Mouse (Mus musculus) left cerebral cortex, adult 11 months (tissue): ENCODE measurements at regions not wholly inside any gene's neighbourhood (a gene's known extent, or its start where the extent isn't known, plus 50 kb on each side); places are given as distances from the start of the nearest gene placed in this dataset.
"Not testable (repeated sequence)": the region's sequence is repeated elsewhere in the genome, so short reads cannot be mapped to it uniquely, and the experiment has no call there.

Experiments used
- DNase-seq: peaks from one replicate; pipeline ENCODE4 v3.0.0; 2022; ENCODE audit warnings: low spot score

DNA sequence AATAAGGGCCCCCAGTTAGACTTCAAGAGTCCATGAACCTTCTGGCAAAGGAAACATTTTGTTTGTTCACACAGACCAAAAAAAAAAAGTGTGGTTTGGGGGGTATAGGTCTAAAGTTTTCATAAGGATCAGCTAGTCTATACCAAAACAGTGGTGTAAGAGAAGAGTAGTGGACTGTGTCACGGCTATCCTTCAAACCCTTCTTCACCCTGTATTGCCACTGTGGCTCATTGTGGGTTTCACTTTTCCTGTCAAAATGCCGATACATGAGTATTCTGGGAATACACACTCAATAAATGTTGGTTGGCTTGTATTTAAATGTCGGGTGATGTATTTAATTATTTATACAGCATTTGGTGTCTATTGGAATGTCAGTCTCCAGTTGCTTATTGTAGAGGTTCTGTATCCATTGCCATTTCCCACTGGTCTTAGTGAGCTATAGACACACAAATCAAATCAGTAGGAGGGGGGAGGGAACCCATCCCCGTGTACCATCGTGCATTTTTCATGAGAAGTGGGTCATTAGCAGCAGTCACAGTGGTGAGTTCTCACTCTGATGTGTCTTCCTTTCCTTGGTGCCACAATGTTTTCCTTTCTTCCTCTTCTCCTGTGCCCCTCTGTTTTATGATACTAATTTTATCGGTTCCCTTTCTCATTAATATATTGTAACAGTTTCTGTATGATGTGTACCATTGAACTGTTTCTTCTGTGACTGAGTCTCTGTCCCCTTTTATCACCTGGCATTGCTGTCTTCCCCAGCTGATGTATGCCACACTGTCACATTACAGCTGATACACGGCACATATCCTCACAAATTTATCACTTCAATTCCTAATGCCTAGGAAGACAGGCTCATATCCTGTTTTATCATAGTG is 187.8 kb upstream of the Tsc22d2 start:
- DNase-seq = no peak

DNA sequence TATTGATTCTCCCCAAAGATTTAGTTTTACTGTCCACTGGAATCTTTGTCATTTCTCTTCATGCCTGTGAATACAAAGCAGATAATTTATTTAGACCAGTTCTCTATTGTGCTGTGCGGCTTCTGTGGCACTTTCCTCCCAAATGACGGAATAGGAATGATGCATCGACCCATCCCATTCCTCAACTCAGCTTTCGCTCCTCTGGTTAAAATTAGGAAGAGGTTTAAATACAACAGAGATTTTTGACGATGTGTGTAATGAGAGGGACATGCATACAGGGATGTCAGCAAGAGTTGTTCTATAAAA is 187.2 kb upstream of the Tsc22d2 start:
- DNase-seq = no peak

DNA sequence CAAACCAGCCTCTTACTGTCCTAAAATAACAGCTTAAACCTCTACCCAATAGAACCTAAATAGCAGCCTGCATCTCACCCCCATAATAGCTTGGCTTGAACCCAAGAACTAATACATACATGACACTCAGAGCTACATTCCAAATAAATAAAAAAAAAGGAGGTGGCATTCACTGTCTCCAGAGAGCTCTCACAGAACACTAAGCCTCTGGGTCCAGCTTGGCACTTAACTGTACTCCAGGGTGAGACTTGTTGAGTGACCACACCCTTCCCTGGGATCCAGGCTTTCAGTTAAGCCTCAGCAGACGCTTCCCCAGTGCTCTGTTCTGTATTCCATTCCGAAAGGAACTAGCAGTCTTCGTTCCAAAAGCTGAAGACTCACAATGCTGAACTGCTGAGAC is 186.3 kb upstream of the Tsc22d2 start:
- no peak for DNase-seq

DNA sequence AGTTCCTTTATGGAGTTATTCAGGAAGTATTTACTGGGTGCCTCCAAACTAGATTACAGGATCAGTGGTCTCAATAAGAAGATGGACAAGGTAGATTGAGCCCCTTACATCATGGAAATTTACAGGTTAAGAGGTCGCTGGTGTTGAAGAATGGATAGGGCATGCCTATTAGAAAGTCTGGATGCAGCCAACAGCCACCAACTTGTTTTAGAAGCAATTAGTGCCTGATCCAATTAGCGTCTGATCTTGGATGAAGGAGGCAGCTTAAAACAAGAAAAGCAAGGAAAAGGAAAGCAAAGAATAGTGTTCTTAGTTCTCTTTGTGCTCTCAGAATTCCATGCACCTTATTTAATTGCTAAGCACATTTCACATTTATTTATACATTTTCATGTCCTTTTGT is 182.8 kb upstream of the Tsc22d2 start:
- no peak for DNase-seq

DNA sequence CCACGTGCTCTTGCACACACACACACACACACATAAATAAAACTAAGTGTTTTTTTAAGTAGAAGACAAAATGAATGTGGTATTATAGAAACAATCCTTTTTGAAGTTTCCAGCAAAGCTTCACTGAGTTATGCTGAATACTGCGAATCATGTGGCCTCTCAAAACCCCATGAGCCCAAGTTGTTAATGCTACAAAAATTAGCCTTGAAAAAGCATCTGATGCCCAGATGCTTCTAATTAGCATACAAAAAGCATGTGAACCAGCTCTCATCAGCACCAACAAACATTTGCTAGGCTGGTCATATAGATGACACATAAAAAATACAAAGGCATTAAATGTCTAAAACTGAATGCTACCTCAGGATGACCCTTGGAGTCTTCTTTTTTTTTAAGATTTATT is 181.2 kb upstream of the Tsc22d2 start:
- DNase-seq = no peak

DNA sequence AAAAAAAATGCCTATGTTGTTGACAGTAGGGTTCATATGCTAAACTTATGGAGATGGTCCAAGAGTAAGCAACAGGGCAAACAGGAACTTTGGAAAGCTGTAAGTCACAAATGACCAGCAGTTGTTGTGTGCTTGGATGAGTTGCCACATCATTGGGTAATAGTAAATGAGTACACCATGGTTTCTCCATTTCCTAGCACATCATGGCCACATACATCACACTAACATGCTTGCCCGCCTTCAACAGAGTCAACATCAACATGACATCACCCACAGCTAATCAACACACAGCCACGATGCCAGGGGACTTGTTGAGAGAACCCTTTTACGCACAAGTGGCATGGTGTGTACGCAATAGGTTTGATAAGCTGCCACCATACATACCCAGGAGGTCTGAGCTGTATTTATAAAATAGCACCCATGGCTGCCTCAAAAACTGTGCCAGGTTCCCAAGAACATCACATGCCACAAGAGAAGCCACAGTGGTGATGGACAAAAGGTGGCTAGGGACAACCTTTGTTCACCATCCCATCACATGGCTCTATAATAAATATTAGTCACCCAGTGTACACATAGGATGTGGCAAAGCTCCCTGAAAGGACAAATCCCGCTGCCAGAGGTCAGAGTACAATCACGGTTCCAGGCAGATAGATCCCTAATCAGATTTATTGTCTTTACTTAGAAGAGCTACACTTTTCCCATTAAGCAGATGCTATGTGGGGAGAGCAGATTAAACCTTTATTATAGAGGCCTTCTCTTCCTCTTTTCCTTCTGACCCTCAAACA is 179.5 kb upstream of the Tsc22d2 start:
- no peak for DNase-seq

DNA sequence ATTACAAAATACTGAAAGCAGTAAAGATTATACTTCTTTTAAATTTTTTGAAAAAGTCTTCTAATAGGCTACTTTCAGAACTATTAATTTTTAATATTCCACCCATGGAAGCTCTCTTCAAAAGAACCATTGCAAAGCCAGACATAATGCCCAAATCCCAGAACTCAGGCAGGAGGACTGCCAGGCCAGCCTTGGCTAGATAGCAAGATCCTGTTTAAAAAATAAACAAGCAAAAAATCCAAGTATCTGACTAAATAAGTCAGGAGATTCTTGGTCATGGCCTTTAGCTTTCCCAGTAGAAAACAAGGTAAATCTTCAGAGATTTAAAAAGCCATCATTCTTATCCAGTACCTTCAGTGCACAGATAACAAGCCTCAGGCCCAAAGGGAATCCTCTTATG is 176.4 kb upstream of the Tsc22d2 start:
- no peak for DNase-seq

DNA sequence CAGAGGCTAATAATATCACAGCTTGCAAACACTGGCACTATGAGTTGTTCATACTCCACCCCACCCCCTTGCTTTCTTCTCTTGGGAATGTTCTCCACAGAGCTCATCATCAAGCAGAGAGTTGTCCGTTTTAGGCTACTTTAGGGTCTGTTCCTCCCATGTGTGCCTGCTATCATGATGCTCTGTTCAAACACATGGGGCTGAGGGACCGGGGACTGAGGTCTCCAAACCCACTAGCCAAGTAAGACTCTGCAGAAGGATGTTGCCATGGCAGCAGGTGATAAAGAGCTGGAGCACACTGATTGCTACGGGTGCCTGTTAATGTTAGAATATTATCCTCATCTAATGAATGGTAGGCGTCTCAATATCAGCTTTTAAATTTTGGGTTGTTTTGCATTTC is 173.7 kb upstream of the Tsc22d2 start:
- no peak for DNase-seq

DNA sequence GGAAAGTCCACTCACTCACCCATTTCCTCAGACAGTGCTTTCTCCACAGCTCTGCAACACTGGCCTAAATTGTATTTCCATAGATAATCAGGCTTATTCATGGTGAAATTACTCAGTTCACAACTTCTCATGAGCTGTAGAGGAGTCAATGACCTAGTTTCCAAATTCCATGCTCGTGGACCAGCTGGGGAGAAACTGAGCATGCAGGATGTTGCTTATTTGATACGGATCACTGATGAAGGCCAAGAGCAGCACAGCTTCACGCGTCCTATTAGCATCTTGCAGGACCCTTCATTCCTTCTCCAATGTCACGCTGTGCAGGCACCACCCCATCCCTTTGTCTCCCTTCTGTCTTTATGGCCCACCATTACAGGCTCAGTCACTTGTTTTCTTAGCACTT is 169.2 kb upstream of the Tsc22d2 start:
- DNase-seq = no peak

DNA sequence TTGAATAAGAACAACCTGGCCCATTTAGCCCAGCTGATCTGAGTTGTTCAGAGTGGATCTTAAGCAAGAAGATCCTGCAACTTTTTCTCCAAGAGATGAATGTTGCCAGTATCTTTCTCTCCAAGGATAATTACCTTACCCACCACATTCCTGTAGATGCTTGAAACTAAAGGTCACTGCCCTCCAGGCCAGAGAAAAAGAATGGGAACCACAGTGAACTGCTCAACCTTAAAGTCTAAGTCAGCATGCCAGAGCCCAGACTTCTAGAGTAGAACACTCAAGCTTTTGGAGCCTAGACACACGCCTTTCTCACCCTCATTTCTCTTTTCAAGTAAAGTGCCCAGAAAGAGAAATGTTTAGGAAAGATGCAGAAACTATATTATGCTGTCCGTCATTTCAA is 166.5 kb upstream of the Tsc22d2 start:
- no peak for DNase-seq

DNA sequence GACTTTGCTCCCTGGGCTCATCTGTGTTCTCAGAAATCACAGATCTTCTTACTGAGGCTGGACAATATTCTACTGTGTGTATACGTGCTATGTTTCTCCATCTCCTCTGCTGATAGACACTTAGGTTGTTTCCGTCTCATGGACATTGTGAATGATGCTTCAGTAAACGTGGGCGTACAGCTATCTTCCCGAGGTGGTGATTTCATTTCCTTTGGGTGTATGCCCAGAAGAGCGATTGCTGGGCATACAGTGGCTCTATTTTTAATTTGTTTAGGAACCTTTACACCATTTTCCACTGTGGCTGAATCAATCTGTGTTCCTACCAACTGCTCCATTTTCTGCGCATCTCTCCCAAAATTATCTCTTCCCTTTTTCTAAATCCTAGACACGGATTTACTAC is 160.6 kb upstream of the Tsc22d2 start:
- DNase-seq = peak; percentile 44

DNA sequence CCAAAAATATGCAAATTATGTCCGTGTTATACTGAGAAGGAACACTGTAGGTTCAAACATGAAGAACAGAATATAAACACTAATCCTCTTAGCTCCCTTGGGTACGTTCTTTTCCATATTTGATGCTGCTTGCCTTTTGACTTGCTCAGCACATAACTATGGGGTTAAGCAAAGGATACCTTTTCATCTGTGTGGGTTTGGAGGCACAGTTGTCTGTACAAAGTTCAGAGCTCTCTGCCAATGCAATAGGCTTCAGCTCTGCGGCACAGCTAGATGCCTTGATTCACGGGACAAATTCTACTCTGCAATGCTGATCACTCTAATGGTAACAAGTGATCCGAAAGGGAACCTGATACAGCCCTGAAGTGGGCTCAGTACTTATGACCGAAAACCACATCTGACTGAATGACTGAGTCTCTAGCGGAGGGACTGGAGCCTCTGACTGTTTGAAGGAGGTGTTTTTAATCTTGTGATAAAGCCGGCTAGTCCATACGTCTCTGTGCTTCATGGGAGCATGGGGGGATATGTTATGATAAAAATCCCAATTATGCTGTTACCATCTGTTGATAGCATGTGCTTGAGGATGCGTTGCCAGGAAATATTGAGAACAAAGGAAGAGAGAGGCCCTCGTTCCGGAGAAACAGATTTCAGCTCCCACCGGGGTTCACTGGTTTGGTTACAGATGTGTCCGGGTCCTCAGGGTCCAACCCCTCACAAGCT is 146.7 kb upstream of the Tsc22d2 start:
- no peak for DNase-seq

DNA sequence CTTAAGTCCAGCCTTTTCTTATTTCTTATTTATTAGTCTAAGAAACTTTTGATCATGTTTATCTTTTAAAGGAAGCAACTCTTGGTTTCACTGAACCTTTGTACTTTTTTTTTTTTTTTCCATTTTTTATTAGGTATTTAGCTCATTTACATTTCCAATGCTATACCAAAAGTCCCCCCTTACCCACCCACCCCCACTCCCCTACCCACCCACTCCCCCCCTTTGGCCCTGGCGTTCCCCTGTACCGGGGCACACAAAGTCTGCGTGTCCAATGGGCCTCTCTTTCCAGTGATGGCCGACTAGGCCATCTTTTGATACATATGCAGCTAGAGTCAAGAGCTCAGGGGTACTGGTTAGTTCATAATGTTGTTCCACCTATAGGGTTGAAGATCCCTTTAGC is 143.1 kb upstream of the Tsc22d2 start:
- not testable (repeated sequence) for DNase-seq

DNA sequence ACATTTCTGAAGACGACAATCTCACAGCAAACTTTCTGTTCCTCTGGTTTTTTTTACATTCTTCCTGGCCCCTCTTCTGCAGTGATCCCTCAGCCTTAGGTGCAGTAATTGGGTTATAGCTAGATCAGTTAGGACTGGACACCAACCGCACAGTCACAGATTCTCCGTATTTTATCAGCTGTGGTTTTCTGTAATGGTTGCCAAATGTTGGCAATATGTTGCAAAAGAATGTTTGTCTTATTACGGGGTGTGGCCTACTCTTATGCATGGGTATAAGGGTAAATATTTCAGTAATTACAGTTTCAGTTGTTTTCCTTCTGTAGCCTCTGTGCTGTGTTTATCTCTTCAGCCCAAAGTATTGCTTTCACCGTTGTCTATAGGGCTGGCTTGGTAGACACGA is 133.2 kb upstream of the Tsc22d2 start:
- DNase-seq = no peak

DNA sequence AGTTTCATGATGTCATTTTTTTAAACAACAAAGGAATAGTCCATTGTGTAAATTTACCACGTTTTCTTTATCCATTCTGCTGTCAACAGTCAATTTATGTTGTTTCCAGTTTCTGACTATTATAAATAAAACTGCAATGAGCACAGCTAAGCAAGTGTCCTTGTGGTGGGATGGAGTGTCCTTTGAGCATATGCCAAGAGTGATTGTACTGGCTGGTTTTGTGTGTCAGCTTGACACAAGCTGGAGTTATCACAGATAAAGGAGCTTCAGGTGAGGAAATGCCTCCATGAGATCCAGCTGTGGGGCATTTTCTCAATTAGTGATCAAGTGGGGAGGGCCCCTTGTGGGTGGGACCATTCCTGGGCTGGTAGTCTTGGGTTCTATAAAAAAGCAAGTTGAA is 130.1 kb upstream of the Tsc22d2 start:
- DNase-seq = not testable (repeated sequence)

DNA sequence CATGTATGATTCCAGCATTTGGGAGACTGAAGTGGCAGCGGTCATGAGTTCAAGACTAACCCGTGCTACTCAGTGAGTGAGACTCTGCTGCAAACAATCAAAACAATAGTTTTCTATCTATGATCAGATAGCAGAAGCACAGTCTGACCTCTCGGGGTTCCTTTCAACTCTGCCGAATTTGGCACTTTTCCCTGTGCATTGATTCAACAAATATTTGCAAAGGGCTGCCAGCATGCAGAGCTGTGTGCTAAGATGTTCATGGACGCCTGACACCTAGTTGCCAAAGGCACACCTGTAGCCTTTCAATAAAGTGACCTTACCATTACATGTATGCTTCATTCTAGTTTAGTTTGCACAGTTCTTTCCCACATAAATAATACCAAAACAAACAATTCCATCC is 118.7 kb upstream of the Tsc22d2 start:
- DNase-seq = no peak

DNA sequence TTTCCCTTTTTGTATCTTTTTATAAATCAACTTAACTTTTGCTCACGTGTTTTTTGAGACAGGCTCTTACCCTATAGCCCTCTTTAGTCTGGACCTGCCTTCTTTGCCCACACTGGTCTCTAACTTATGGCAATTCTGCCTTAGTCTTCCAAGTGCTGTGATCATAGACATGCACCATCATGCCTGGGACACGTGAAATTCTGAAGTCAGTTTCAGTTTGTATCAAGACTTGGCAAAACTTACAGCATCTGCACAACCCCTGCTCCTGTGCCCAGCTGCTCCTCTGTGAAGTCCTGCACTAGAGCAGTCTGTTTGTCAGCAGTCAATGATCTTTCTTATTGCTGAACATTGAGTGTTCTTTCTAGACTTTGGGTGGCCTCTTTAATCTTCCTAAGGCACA is 114.3 kb upstream of the Tsc22d2 start:
- no peak for DNase-seq

DNA sequence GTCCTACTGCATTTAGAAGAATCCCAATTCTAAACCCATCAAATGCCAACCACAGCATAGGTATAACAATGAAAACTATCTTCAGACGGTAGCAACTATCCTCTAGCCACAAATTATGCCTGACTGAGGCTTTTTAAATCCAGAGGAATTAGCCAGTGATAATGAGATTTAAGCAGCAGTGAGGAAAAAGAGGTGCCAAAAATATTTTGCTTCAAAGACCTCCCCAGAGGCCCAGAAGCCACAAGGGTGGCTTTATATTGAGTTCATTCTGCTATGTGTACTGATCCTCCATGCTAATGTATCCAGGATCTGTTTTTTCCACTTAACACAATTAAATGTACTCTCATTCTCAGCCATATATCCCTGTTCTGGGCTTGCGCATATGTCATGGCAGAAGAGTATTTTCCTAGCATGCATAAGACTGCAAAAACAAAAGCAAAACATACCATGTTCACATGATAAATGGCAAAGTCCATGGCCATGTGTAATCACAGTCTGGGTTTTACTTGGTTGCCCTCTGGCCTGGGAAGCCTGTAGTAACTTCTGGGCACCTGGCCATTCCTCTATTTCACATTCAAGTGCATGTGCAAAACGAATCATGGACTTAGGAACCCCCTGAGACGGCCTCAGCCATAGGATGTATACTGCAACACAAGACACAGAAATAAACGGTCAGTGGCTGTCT is 113.6 kb upstream of the Tsc22d2 start:
- no peak for DNase-seq

DNA sequence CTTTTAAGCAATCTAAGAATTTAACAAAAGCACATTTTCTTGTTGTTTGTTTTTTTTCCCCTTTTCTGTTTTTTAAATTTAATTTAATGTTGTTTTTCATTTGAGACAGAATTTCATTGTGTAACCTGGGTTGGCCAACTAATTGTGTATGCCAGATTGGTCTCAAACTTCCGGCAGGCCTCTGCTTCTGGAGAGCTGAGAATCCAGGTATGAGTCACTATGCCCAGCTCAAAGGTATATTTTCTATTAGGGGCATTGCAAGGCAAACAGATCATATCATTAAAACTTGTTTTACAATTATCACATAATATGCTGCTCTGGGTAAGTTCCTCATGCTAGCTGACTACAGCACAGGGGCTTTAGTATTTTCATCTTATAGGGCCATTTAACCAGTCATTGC is 112.2 kb upstream of the Tsc22d2 start:
- DNase-seq = no peak

DNA sequence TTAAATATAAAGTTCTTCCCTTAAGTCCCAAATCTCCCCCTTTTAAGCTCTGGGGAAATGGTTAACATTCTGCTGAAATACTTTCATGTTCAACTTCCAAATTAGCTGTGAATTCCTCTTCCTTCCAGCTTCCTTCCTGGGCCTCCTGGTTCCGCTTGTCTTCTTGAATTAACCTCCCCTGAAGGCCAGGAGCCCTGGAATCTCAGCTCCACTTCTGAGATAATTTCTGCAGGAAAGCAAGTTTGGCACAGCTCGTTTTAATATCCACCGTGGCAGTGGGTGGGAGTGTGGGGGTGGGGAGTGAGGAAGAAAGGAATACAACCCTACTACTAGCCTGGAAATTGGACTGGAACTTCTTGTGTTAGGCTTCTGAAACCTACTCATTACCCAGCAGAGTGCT is 110.8 kb upstream of the Tsc22d2 start:
- DNase-seq = no peak

DNA sequence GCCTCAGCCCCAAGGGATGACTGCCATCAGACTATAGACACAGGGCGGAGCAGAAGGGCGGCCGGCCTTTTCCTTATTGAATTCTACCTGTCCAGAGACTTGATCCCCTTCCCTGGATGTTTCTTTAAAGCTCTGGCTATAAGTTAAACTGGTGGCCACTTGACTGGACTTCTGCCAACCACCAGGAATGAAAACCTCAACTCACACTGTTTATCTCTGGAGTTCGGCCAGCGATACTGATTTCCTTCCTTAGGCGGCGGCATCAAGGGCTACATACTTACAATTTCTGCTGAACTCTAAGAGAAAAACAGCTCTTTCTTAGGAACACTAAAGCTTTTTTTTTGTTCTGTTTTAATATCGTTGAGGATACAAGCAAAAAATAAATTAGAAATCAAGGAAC is 104.9 kb upstream of the Tsc22d2 start:
- DNase-seq = no peak

DNA sequence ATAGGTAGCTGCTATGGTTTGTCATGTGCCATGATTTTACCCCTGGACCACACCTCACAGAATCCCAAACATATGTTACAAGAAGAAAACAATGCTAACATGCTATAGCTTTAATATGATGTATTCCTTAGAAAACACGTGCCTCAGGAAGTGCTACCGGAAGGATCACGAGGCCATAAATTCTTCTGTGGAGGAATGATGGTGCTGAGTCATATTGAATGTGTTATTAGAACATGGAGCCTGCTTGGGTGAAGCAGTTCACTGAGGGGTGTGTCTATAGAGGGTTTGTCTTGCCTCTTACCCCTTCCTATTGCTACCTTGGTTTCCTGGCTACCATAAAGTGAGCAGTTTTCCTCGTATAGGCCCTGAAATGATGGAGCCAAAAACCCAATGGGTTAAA is 104.1 kb upstream of the Tsc22d2 start:
- DNase-seq = no peak
